13 mouse cellular contexts compared by ENCODE assay signal in the genomic region with DNA sequence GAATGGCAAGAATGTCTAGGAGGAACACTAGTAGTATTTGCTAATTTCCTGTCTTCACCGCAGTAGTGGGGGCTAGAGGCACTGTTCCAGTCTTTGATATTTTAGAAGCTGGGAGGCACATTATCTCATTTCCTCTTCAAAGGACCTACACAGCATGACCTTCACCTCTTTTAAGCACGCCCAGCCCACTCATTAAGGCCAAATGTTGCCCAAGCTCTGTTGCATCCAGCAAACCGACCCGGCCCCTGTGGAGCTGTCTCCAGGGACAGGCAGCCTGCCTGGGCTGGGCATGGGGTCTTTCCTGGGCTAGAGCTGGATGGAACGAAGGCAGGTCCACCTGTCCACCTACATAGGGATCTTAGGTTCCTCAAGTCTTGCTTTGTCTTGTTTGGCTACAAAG. TPM values are rescaled to one million over a fixed set of nuclear protein-coding genes. Genes with fewer than 3 reads are reported as not detected.
DNase-seq lines count a peak whose midpoint lies in the region; ATAC-seq and TF ChIP-seq lines count a peak whose summit lies in the region.
"Had no signal": no experiment of that assay in that cellular context is flagged by ENCODE, and none has a peak within 500 bp of the region (broad histone marks: within the 10 kb centered on the region; RNA-seq: fewer than 3 reads in every experiment).

No protein-coding gene starts in this region.

- H3K27ac ChIP-seq in hindbrain, embryonic 10.5 days = 0 out of 2 replicates have a peak overlapping the region, but pooled peaks have one; percentile 46
- H3K27ac ChIP-seq in hindbrain, embryonic 11.5 days (ENCODE audit: low read depth, low read length) = no peak overlapping the region
- no peak overlapping the region for H3K27ac ChIP-seq in ES-E14 (ENCODE audit: insufficient read depth, low read depth, low read length, poor library complexity, severe bottlenecking)

- H3K9me3 ChIP-seq in hindbrain, embryonic 10.5 days = no peaks in the 10 kb centered on the region
- H3K9me3 ChIP-seq in hindbrain, embryonic 11.5 days (ENCODE audit: control insufficient read depth, low read length) = no peaks in the 10 kb centered on the region
- no peaks in the 10 kb centered on the region for H3K9me3 ChIP-seq in ES-E14 (ENCODE audit: control insufficient read depth, insufficient read depth, low read depth, low read length)

- no peak for ATAC-seq in hindbrain, embryonic 11.5 days (ENCODE audit: low FRiP score)
- peak; percentile 70 for ATAC-seq in megakaryocyte, adult 5-6 weeks (ENCODE audit: poor library complexity, severe bottlenecking)

- peak; percentile 18 for DNase-seq in hindbrain, embryonic 10.5 days (ENCODE audit: low spot score)
- DNase-seq in hindbrain, embryonic 11.5 days (ENCODE audit: low spot score) = no peak
- DNase-seq in ES-E14 (ENCODE audit: low read depth, low spot score) = peak; percentile 43
- peak; percentile 53 for DNase-seq in embryo, embryonic 11 days
- no peak for DNase-seq in left cerebral cortex, postnatal 25 days (ENCODE audit: low spot score in 2 of 2)
- DNase-seq in frontal cortex, postnatal 25 days (ENCODE audit: low spot score in 2 of 2) = no peak
- no peak for DNase-seq in thymus, adult 18-20 months
- DNase-seq: heart, postnatal 10 days; lung, postnatal 14 days; thymus, postnatal 25 days had no signal

- intact Hi-C loops in left cerebral cortex, postnatal 25 days (cut with DNase I) = no loop called here

- no peak overlapping the region for H3K9ac ChIP-seq in hindbrain, embryonic 11.5 days (ENCODE audit: low read depth, low read length)
- no peak overlapping the region for H3K9ac ChIP-seq in ES-E14 (ENCODE audit: insufficient read depth, low read depth, low read length, poor library complexity, severe bottlenecking)

- H3K4me2 ChIP-seq in hindbrain, embryonic 11.5 days (replicated peaks; ENCODE audit: low read depth, low read length) = no peak overlapping the region

- H3K4me3 ChIP-seq in hindbrain, embryonic 10.5 days = no peak overlapping the region
- H3K4me3 ChIP-seq in hindbrain, embryonic 11.5 days (ENCODE audit: low read depth, low read length) = no peak overlapping the region
- H3K4me3 ChIP-seq in ES-E14 (ENCODE audit: insufficient read depth in 1 of 2, low read depth in 1 of 2, low read length in 2 of 2, poor library complexity in 1 of 2, severe bottlenecking in 1 of 2) = no peak overlapping the region
- H3K4me3 ChIP-seq: erythroblast, embryonic 14.5 days had no signal

- H3K27me3 ChIP-seq in hindbrain, embryonic 10.5 days (ENCODE audit: insufficient read depth, poor library complexity, severe bottlenecking) = no peaks in the 10 kb centered on the region
- H3K27me3 ChIP-seq in hindbrain, embryonic 11.5 days (ENCODE audit: control insufficient read depth, insufficient read depth, low read length) = no peaks in the 10 kb centered on the region

- no peaks in the 10 kb centered on the region for H3K36me3 ChIP-seq in hindbrain, embryonic 10.5 days
- no peaks in the 10 kb centered on the region for H3K36me3 ChIP-seq in hindbrain, embryonic 11.5 days (ENCODE audit: control insufficient read depth, insufficient read depth, low read length)
- no peaks in the 10 kb centered on the region for H3K36me3 ChIP-seq in ES-E14 (ENCODE audit: control insufficient read depth, insufficient read depth, low read length, poor library complexity, severe bottlenecking)

- in situ Hi-C loops in ES-E14 (cut with MboI; ENCODE audit: low sequenced_read_pairs in 2 of 2, unreplicated experiment in 2 of 2) = no loop called here

- H3K4me1 ChIP-seq in hindbrain, embryonic 10.5 days (replicated peaks) = peaks cover 22% of the 10 kb centered on the region
- H3K4me1 ChIP-seq in hindbrain, embryonic 11.5 days (replicated peaks; ENCODE audit: control insufficient read depth, insufficient read depth, low read length) = no peaks in the 10 kb centered on the region
- peaks cover 0 to 2% of the 10 kb centered on the region in 2 experiments; a peak in 1 of 4 replicates for H3K4me1 ChIP-seq in ES-E14 (ENCODE audit: control insufficient read depth in 2 of 2, insufficient read depth in 2 of 2, low read length in 2 of 2, poor library complexity in 1 of 2)

- 33% methylated on average over 5 of the region's 5 CpGs for WGBS in hindbrain, embryonic 10.5 days
- 35% methylated on average over 5 of the region's 5 CpGs for WGBS in hindbrain, embryonic 11.5 days

TF ChIP-seq in ES-E14, 5 proteins besides CTCF, POLR2A, EP300 and RAD21:
- TF ChIP-seq HCFC1 (IDR thresholded peaks at IDR 0.05; ENCODE audit: borderline replicate concordance, insufficient read depth, low read length) (no peak), ZC3H11A (IDR thresholded peaks at IDR 0.05; ENCODE audit: borderline replicate concordance, low read depth, low read length) (no peak), MAFK (IDR thresholded peaks at IDR 0.05; ENCODE audit: insufficient read depth, low read depth, low read length) (no peak), ZNF384 (IDR thresholded peaks at IDR 0.05; ENCODE audit: low read depth, low read length) (no peak), CHD2 (IDR thresholded peaks at IDR 0.05; ENCODE audit: low read depth, low read length) (no peak)

RNA-seq across cellular contexts. Expression of a gene that starts 44.6 kb away (rescaled TPM):
- polyA plus RNA-seq in hindbrain, embryonic 10.5 days (2016; fragmentation: Nextera tagmentation; extraction: Ambion mirVana) = 3.8 and 5.2 TPM in 2 replicates
- 3.2 and 3.3 TPM in 2 replicates for polyA plus RNA-seq in hindbrain, embryonic 11.5 days (2014; fragmentation: Nextera tagmentation; extraction: Ambion mirVana)
- 0.69 and 1.4 TPM in 2 replicates for total RNA-seq in ES-E14 (2012; rRNA removed)
- total RNA-seq in megakaryocyte, adult 5-6 weeks (2015) = not detected in 2 replicates
- total RNA-seq in megakaryocyte, adult 5-6 weeks (2017) = not detected in 2 replicates
- under 1 TPM; 0.53 to 0.92 TPM for total RNA-seq in left cerebral cortex, postnatal 25 days (2021)
- total RNA-seq: MEL had no signal
- polyA plus RNA-seq: erythroblast, embryonic 14.5 days had no signal

Comparison
In these comparisons a context has a peak if more than half of its experiments do, and no peak if none do; other contexts are left out.
1. DNase-seq: peak in hindbrain, embryonic 10.5 days (single experiment), ES-E14 (single experiment) and embryo, embryonic 11 days (single experiment); none in hindbrain, embryonic 11.5 days (single experiment), left cerebral cortex, postnatal 25 days (0 of 2), frontal cortex, postnatal 25 days (0 of 2) and thymus, adult 18-20 months (0 of 2).